Mouse (Mus musculus) c-Kit-positive CD71-positive TER-119-negative erythroid progenitor cells, embryonic 14.5 days (primary cell): ENCODE measurements around the gene Clec3b.

ENCODE experiments used
- DNase-seq: peaks from one replicate; pipeline ENCODE4 v3.0.0-alpha.2; 2013; ENCODE audit warnings: low read depth

Clec3b gene

GRCm38 (mm10) chr9:123153121-123153520 lies 2.4 kb downstream of the Clec3b start:
- DNase-seq = no peak

DNA sequence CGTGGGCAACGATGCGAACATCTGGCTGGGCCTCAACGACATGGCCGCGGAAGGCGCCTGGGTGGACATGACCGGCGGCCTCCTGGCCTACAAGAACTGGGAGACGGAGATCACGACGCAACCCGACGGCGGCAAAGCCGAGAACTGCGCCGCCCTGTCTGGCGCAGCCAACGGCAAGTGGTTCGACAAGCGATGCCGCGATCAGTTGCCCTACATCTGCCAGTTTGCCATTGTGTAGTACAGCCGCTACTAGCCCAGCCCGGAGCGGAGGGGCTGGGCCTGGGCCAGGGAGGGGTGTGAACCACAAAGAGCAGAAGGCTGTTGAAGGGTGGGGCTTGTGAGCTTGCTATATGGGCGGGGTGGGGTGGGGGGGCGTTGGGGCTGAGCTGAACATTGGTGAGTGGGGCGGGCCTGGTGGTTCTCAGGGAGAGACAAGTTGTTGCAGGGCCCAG lies 6.2 kb downstream of the Clec3b start:
- no peak for DNase-seq

GRCm38 (mm10) chr9:123157699-123158098 lies 7.0 kb downstream of the Clec3b start:
- DNase-seq = no peak

DNA sequence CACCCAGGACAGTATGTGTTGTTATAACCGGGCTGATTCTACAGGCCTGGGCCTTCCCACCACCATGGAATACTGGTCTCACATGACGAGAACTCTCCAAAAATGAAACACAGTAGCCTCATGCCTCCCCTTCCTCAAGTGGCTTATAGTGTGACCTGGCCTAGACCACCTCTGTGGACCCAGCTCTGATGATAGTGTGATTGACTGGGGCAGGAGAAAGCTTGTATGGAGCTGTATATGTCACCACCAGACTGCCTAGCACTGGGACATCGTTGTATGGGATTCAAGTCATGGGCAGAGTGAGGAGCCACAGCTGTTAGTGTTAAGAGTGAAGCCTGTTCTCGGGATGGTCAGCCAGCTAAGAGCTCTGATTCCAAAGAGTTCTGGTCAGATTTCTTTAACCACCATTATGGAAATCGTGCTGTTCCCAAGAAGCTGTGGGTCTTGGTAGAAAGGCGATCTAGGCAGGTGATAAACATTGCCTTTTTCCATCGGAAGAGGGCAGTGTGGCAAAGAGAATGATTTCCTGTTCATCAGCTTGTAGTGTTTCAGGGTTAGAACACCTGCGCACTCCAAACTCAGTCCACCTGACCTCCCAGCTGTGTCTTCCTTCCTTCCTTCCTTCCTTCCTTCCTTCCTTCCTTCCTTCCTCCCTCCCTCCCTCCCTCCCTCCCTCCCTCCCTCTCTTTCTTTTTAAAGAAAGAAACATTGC lies 7.5 kb downstream of the Clec3b start:
- peak; percentile 56 for DNase-seq

GRCm38 (mm10) chr9:123159330-123159729 lies 8.6 kb downstream of the Clec3b start:
- DNase-seq = peak; percentile 69

DNA sequence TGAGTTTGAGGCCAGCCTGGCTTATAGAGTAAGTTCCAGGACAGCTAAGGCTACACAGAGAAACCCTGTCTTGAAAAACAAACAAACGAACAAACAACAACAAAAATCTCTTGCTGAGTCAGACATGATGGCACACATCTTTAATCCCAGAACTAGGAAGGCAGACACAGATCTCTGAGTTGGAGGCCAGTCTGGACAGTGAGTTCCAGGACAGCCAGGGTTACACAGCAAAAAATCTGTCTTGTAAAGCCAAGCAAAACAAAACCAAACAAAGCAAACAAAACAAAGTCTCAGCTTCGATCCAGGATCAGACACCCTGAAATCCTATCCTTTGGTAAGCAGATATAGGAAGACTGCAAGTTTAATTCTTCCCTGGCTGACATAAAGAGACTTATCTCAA lies 11.0 kb downstream of the Clec3b start:
- DNase-seq = no peak

DNA sequence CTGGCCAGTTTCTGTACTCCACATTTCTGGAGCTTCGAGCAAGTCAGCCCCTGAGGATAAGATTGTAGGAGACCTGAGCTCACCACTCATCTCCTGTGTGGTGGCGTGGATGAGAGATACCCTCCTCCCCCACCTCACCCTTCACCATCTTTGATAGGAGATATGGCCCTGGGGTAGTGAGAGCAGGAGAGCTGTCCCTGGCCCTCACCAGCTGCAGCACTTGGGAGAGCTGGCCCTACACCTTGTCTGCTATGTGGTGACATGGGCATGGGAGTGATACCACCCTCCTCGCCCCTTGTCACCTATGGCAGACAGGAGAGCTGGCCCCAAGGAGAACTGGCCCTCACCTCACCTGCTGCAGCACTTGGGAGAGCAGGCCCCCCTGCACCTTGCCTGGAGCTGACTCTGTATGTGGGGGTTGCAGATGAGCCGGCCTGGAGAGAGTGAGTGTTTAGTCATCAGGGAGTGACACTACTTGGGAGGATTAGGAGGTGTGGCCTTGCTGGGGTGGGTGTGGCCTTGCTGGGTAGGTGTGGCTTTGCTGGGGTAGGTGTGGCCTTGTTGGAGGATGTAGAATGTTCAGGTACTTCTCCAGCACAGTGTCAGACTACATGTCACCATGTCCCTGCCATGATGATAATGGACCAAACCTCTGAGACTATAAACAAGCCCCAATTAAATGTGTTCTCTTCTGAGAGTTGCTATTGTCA lies 12.4 kb downstream of the Clec3b start:
- DNase-seq = no peak

- no peak for DNase-seq
Measured at GRCm38 (mm10) chr9:123165781-123166443, 15.2 kb downstream of the Clec3b start.

- DNase-seq = no peak
Measured at GRCm38 (mm10) chr9:123173760-123174159, 23.0 kb downstream of the Clec3b start.

GRCm38 (mm10) chr9:123174356-123174755 lies 23.6 kb downstream of the Clec3b start:
- DNase-seq = no peak

- no peak for DNase-seq
Measured at GRCm38 (mm10) chr9:123177380-123178048, 26.8 kb downstream of the Clec3b start.

GRCm38 (mm10) chr9:123180003-123180402 lies 29.3 kb downstream of the Clec3b start:
- DNase-seq = no peak

DNA sequence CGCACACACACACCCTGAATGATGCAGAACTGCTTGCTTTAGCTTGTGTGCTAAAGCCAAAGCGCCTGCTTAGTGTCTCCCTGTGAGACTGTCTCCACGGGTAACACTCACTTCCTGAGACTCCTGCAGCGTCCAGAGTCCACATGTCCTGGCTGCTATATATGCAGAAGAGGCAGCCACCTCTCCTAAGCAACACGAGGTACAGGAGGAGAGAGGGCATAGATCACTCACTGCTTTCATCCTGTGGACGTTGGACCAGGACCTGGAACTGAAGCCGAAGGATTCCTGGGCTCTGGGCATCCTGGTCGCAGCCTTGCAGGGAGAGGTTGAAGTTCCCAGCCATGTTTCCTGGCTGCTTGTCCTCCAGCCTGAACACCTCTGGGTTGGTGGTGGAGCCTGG lies 32.5 kb downstream of the Clec3b start:
- DNase-seq = no peak

- no peak for DNase-seq
Measured at GRCm38 (mm10) chr9:123185546-123185945, 34.8 kb downstream of the Clec3b start.

GRCm38 (mm10) chr9:123186151-123186550 lies 35.4 kb downstream of the Clec3b start:
- no peak for DNase-seq

GRCm38 (mm10) chr9:123187589-123187988 lies 36.8 kb downstream of the Clec3b start:
- DNase-seq = no peak

DNA sequence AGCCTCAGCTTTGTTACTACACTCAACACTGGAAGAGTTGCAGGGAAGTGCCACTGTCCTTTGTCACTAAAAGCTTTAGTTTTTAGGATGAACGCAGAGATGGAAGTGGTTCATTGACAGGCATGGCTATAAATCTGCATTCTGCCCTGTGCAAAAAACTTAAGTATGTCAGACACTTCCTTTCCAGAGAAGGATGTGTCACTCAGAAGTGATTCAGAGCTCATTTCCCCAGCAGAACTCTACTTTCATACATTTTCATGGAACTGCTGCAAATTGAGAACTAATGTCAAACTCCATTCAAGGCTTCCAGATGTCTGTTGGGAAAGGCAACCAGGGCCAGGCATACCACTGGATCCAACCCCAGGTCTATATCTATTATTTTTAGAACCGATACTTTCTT lies 37.5 kb downstream of the Clec3b start:
- DNase-seq = no peak

DNA sequence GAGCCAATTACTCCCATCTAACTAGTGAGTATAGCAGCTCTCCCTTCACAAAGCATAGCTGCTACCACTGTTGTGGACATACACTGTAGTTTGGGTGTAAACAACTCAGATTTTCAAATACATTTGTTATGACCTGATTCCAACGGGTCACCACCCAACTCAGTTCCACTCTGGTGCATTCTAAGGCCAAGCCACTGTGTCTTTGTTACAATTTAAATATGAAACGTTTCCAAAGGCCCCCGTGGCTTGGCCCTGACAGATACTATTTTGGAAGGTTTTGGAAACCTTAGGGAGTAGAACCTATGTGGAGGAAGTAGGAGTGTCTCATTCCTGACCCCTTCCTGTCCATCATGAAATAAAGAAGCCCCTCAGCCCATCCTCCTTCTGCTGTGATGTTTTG lies 49.4 kb downstream of the Clec3b start:
- DNase-seq = no peak

- DNase-seq = no peak
Measured at GRCm38 (mm10) chr9:123206526-123206925, 55.8 kb downstream of the Clec3b start.

DNA sequence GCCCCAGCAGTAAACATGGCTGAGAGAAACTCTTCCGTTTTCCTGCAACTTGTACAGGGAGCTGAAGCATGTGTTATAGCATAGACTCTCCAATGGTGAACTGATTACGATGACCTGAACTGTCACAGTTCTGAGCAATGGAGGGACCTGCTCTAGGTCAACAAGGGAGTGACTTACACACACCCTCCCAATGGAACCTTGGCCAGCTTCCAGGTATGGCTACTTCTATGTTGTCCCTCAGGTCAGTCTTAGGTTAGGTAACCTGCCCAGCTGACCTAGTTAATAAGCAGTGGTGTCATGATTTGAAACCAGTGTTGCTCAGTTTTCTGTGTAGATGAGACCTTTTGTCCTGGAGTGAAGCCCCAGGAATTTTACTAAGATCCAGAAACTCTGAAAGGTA lies 56.2 kb downstream of the Clec3b start:
- no peak for DNase-seq
